Mouse (Mus musculus) small intestine, adult 2 months (tissue): ENCODE measurements around the gene Fam221b.

Experiments
- CTCF ChIP-seq: fragments of 200-500 bp; IDR thresholded peaks from 2 replicates; pipeline ENCODE4 v1.5.1; 2012; ENCODE audit warnings: low read depth, mild to moderate bottlenecking, control low read depth, inconsistent platforms, low read length, moderate library complexity, mixed read lengths; ENCODE audit not compliant: insufficient replicate concordance, insufficient read length; ENCODE audit errors: extremely low read depth
- POLR2A ChIP-seq: fragments of 200-500 bp; IDR thresholded peaks from 2 replicates; pipeline ENCODE4 v1.6.1; 2012; ENCODE audit warnings: low read depth, mild to moderate bottlenecking, control low read depth, inconsistent platforms, low read length, moderate library complexity

DNA sequence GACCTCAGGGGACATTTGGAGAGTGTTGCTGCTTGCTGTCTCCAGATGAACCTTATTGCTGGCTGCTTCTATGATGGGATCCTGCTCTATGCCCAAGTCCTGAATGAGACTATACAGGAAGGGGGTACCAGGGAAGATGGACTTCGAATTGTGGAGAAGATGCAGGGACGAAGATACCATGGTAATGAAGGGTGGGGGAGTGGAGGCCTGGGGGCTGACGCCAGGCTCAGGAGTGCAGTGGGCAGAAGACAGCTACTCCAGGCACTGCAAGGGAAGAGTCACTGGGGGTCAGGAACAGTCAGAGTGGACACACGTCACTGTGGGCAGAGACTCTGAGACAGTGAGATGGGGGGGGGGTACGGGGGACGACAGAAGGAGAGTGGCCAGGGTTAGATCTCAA, 28.5 kb downstream of the Fam221b start:
- no peak for TF ChIP-seq CTCF
- no peak for TF ChIP-seq POLR2A
